Mouse (Mus musculus) MEL (cell line): ENCODE results near the gene Tradd. TPM values are rescaled to one million over a fixed set of nuclear protein-coding genes. Genes with fewer than 3 reads are reported as not detected.

Source experiments
- DNase-seq: peaks from one replicate; pipeline ENCODE4 v3.0.0; 2011; ENCODE audit warnings: low read depth, low spot score
- H3K27ac ChIP-seq: 2 replicates; pipeline ENCODE4 v1.5.1; 2012; ENCODE audit warnings: low read depth, mild to moderate bottlenecking, control low read depth, low read length, moderate library complexity; ENCODE audit not compliant: control insufficient read depth
- H3K27me3 ChIP-seq, 2 experiments: fragments of 150-350 bp in 1 of 2; sonication (generic) in 1 of 2; 2 replicates each; pipeline ENCODE4 v1.6.1; 2012; ENCODE audit warnings: low read length in 2 of 2, mild to moderate bottlenecking in 2 of 2, improper control_type of control experiment in 1 of 2, moderate library complexity in 1 of 2; ENCODE audit not compliant: insufficient read depth in 2 of 2, control insufficient read depth in 1 of 2
- H3K36me3 ChIP-seq, 2 experiments: 2 replicates each; pipeline ENCODE4 v1.6.1; 2012 to 2014; ENCODE audit warnings: low read length in 2 of 2, improper control_type of control experiment in 1 of 2, inconsistent platforms in 1 of 2, mild to moderate bottlenecking in 1 of 2; ENCODE audit not compliant: insufficient read depth in 2 of 2, control insufficient read depth in 1 of 2
- H3K4me1 ChIP-seq, 2 experiments: fragments of 150-350 bp in 1 of 2; sonication (generic) in 1 of 2; 2 replicates each; pipeline ENCODE4 v1.6.1; 2012; ENCODE audit warnings: low read length in 2 of 2, improper control_type of control experiment in 1 of 2, mild to moderate bottlenecking in 1 of 2; ENCODE audit not compliant: insufficient read depth in 2 of 2, control insufficient read depth in 1 of 2
- H3K4me3 ChIP-seq, 2 experiments: fragments of 150-350 bp in 1 of 2; sonication (generic) in 1 of 2; 2 replicates each; pipeline ENCODE4 v1.5.1; 2012; ENCODE audit warnings: low read depth in 2 of 2, low read length in 2 of 2, mild to moderate bottlenecking in 2 of 2, moderate library complexity in 2 of 2, control low read depth in 1 of 2, improper control_type of control experiment in 1 of 2; ENCODE audit not compliant: control insufficient read depth in 1 of 2, insufficient read depth in 1 of 2
- H3K79me2 ChIP-seq: 2 replicates; pipeline ENCODE4 v1.6.1; 2012; ENCODE audit warnings: mild to moderate bottlenecking, low read length, moderate library complexity; ENCODE audit not compliant: control insufficient read depth, poor library complexity, insufficient read depth
- H3K9ac ChIP-seq: 2 replicates; pipeline ENCODE4 v1.6.1; 2012; ENCODE audit warnings: low read depth, mild to moderate bottlenecking, control low read depth, low read length, moderate library complexity; ENCODE audit not compliant: control insufficient read depth, poor library complexity, severe bottlenecking
- H3K9me3 ChIP-seq: fragments of 150-350 bp; sonication (generic); replicated peaks from 2 replicates; pipeline ENCODE4 v1.6.1; 2012; ENCODE audit warnings: mild to moderate bottlenecking, low read length, improper control_type of control experiment, moderate library complexity; ENCODE audit not compliant: insufficient read depth
- E2F4 ChIP-seq: IDR thresholded peaks from 2 replicates; pipeline ENCODE4 v1.6.1; 2011; ENCODE audit warnings: low read depth, low read length, improper control_type of control experiment, borderline replicate concordance
- ELF1 ChIP-seq: IDR thresholded peaks from 2 replicates; pipeline ENCODE4 v1.6.1; 2014; ENCODE audit warnings: low read depth, mild to moderate bottlenecking, inconsistent platforms, low read length, improper control_type of control experiment, moderate library complexity
- EP300 ChIP-seq, 2 experiments: IDR thresholded peaks; 2 replicates each; pipeline ENCODE4 v1.6.1; 2011; ENCODE audit warnings: improper control_type of control experiment in 2 of 2, low read length in 2 of 2, low read depth in 1 of 2, mild to moderate bottlenecking in 1 of 2
- ETS1 ChIP-seq: IDR thresholded peaks from 2 replicates; pipeline ENCODE4 v1.6.1; 2012; ENCODE audit warnings: low read depth, mild to moderate bottlenecking, inconsistent platforms, low read length, improper control_type of control experiment, moderate library complexity
- HCFC1 ChIP-seq: IDR thresholded peaks from 2 replicates; pipeline ENCODE4 v1.6.1; 2012; ENCODE audit warnings: low read depth, mild to moderate bottlenecking, inconsistent platforms, low read length, improper control_type of control experiment, moderate library complexity
- MAX ChIP-seq: IDR thresholded peaks from 2 replicates; pipeline ENCODE4 v1.6.1; 2011; ENCODE audit warnings: low read length, improper control_type of control experiment
- MAZ ChIP-seq: IDR thresholded peaks from 2 replicates; pipeline ENCODE4 v1.6.1; 2012; ENCODE audit warnings: low read depth, mild to moderate bottlenecking, inconsistent platforms, low read length, improper control_type of control experiment
- MXI1 ChIP-seq: IDR thresholded peaks from 2 replicates; pipeline ENCODE4 v1.6.1; 2011; ENCODE audit warnings: mild to moderate bottlenecking, low read depth, low read length, improper control_type of control experiment
- MYB ChIP-seq: IDR thresholded peaks from 2 replicates; pipeline ENCODE4 v1.6.1; 2011; ENCODE audit warnings: mild to moderate bottlenecking, low read depth, low read length, improper control_type of control experiment
- MYC ChIP-seq: IDR thresholded peaks from 2 replicates; pipeline ENCODE4 v1.6.1; 2011; ENCODE audit warnings: low read depth, mild to moderate bottlenecking, low read length, improper control_type of control experiment, moderate library complexity
- NELFE ChIP-seq: IDR thresholded peaks from 2 replicates; pipeline ENCODE4 v1.6.1; 2011; ENCODE audit warnings: low read depth, low read length, improper control_type of control experiment
- POLR2A ChIP-seq, 2 experiments: IDR thresholded peaks; 2 replicates each; pipeline ENCODE4 v1.6.1; 2011 to 2012; ENCODE audit warnings: low read length in 2 of 2, mild to moderate bottlenecking in 2 of 2, control low read depth in 1 of 2, improper control_type of control experiment in 1 of 2, low read depth in 1 of 2, moderate library complexity in 1 of 2; ENCODE audit not compliant: control insufficient read depth in 1 of 2, insufficient read depth in 1 of 2, poor library complexity in 1 of 2
- RCOR1 ChIP-seq: IDR thresholded peaks from 2 replicates; pipeline ENCODE4 v1.6.1; 2012; ENCODE audit warnings: low read depth, mild to moderate bottlenecking, inconsistent platforms, low read length, improper control_type of control experiment
- SIN3A ChIP-seq: IDR thresholded peaks from 2 replicates; pipeline ENCODE4 v1.6.1; 2012; ENCODE audit warnings: low read length, improper control_type of control experiment, inconsistent platforms
- SMC3 ChIP-seq: IDR thresholded peaks from 2 replicates; pipeline ENCODE4 v1.6.1; 2011; ENCODE audit warnings: low read depth, low read length, improper control_type of control experiment
- TBP ChIP-seq: IDR thresholded peaks from 2 replicates; pipeline ENCODE4 v1.8.0; 2011; ENCODE audit warnings: low read depth, low read length, improper control_type of control experiment
- USF2 ChIP-seq, 2 experiments: IDR thresholded peaks; 2 replicates each; pipeline ENCODE4 v1.6.1; 2011 to 2012; ENCODE audit warnings: improper control_type of control experiment in 2 of 2, low read length in 2 of 2, borderline replicate concordance in 1 of 2, inconsistent platforms in 1 of 2, low read depth in 1 of 2, mild to moderate bottlenecking in 1 of 2; ENCODE audit not compliant: insufficient read depth in 1 of 2
- ZNF384 ChIP-seq: IDR thresholded peaks from 2 replicates; pipeline ENCODE4 v1.6.1; 2012; ENCODE audit warnings: low read depth, mild to moderate bottlenecking, inconsistent platforms, low read length, improper control_type of control experiment
- polyA plus RNA-seq, 2 experiments: library from polyadenylated mRNA; stranded (reverse) in 1 of 2; unstranded in 1 of 2; fragments of >175 nt in 1 of 2; fragments of >200 nt in 1 of 2; gene quantifications; 2 replicates each; pipeline versions ENCODE4 v1.2.1 to v1.2.4; 2012; ENCODE audit warnings: low replicate concordance in 2 of 2, low read depth in 1 of 2; ENCODE audit not compliant: insufficient read length in 2 of 2, insufficient read depth in 1 of 2, missing spikeins in 1 of 2
- total RNA-seq: library from RNA; depleted of rRNA; stranded (reverse); fragments of 300-350 nt; gene quantifications from 2 replicates; pipeline ENCODE4 v1.2.3, GENCODE M21; 2012

Tradd gene
- total and polyA plus RNA-seq, 3 experiments, result 31.0 to 33.5 TPM; not detected in 1

- Histone ChIP-seq H3K79me2 (peaks cover 15% of the 10 kb centered on the region), H3K9ac (peak overlapping the region; percentile 12; the same call in 1 of the 2 replicates), H3K9me3 (no peaks in the 10 kb centered on the region)
- TF ChIP-seq SMC3, result no peak
- TF ChIP-seq HCFC1, result no peak
- TF ChIP-seq TBP, result 0 out of 2 replicates have a peak, but pooled peaks have one; percentile 12
- 0 out of 2 replicates have a peak, but pooled peaks have one; percentile 15 for TF ChIP-seq MXI1
- TF ChIP-seq MAZ, result peak; percentile 62; the same call in 1 of the 2 replicates
- peak; percentile 41; the same call in 1 of the 2 replicates for TF ChIP-seq SIN3A
- no peak for TF ChIP-seq E2F4
- TF ChIP-seq ETS1, result peak; percentile 49; the same call in 1 of the 2 replicates
- TF ChIP-seq, all 39 proteins: peak for 5
- DNase-seq, result peak; percentile 67
- Histone ChIP-seq H3K27ac (peak overlapping the region; percentile 43; the same call in 1 of the 2 replicates), H3K4me3 (no peak overlapping the region), H3K4me1 (peaks cover 7 to 28% of the 10 kb centered on the region in 2 experiments), H3K36me3 (peaks cover 0 to 17% of the 10 kb centered on the region in 2 experiments; a peak in 2 of 4 replicates), H3K27me3 (no peaks in the 10 kb centered on the region)
These were observed 2.4 kb upstream of the Tradd start for GRCm38 (mm10) chr8:105266775-105267174.

- Histone ChIP-seq H3K4me3 (peak overlapping the region; percentile 84 to 98), H3K36me3 (peaks cover 0 to 25% of the 10 kb centered on the region in 2 experiments; a peak in 2 of 4 replicates), H3K4me1 (peaks cover 7 to 40% of the 10 kb centered on the region in 2 experiments), H3K9me3 (no peaks in the 10 kb centered on the region), H3K79me2 (peaks cover 15% of the 10 kb centered on the region), H3K27ac (peak overlapping the region; percentile 77), H3K27me3 (no peaks in the 10 kb centered on the region), H3K9ac (peak overlapping the region; percentile 87)
- peak; percentile 79 for TF ChIP-seq SIN3A
- TF ChIP-seq MAX, result peak; percentile 71
- TF ChIP-seq MYC, result peak; percentile 53; the same call in 1 of the 2 replicates
- peak; percentile 83 for TF ChIP-seq ELF1
- no peak for TF ChIP-seq ZNF384
- TF ChIP-seq RCOR1, result no peak
- peak; percentile 39; the same call in 1 of the 2 replicates for TF ChIP-seq MYB
- peak in 1 of 2 experiments; percentile 39; a peak in 1 of 4 replicates for TF ChIP-seq POLR2A (IDR thresholded peaks at IDR 0.05; ENCODE audit: control insufficient read depth in 1 of 2, insufficient read depth in 1 of 2, low read depth in 1 of 2, low read length in 2 of 2, poor library complexity in 1 of 2)
- 0 out of 2 replicates have a peak, but pooled peaks have one; percentile 57 for TF ChIP-seq HCFC1
- no peak for TF ChIP-seq EP300 (IDR thresholded peaks at IDR 0.05; ENCODE audit: low read depth in 1 of 2, low read length in 2 of 2)
- peak; percentile 88 for TF ChIP-seq MXI1
- no peak for TF ChIP-seq USF2 (IDR thresholded peaks at IDR 0.05; ENCODE audit: borderline replicate concordance in 1 of 2, insufficient read depth in 1 of 2, low read depth in 1 of 2, low read length in 2 of 2)
- no peak for TF ChIP-seq SMC3
- TF ChIP-seq NELFE, result peak; percentile 55
- peak; percentile 89 for DNase-seq
These were observed 719 bp upstream of the Tradd start for GRCm38 (mm10) chr8:105265128-105265527.
